Mouse (Mus musculus): ENCODE results near the gene Gper1.

Gper1 gene

GRCm38 (mm10) chr5:139449926-139450325, 27.0 kb downstream of the Gper1 start:
- no peak for DNase-seq

- DNase-seq, result no peak
Observed at GRCm38 (mm10) chr5:139453031-139453430, 30.1 kb downstream of the Gper1 start.

GRCm38 (mm10) chr5:139455166-139455565, 32.2 kb downstream of the Gper1 start:
- DNase-seq, result no peak

GRCm38 (mm10) chr5:139457241-139457640, 34.3 kb downstream of the Gper1 start:
- no peak for DNase-seq

- DNase-seq, result no peak
Observed at GRCm38 (mm10) chr5:139459938-139460337, 37.0 kb downstream of the Gper1 start.

GRCm38 (mm10) chr5:139460384-139461067, 37.6 kb downstream of the Gper1 start, which contains the start of gene 3110082I17Rik:
Gene 3110082I17Rik (minus strand): TSS chr5:139460527.
- DNase-seq, result peak; percentile 98 to 99

GRCm38 (mm10) chr5:139464874-139465273, 41.9 kb downstream of the Gper1 start:
- no peak for DNase-seq

GRCm38 (mm10) chr5:139466373-139466772, 43.4 kb downstream of the Gper1 start:
- no peak for DNase-seq

- no peak for DNase-seq
Observed at GRCm38 (mm10) chr5:139466801-139467200, 43.9 kb downstream of the Gper1 start.

- peak in 1 of 2 experiments; percentile 47 for DNase-seq
Observed at GRCm38 (mm10) chr5:139467998-139468397, 45.0 kb downstream of the Gper1 start.

GRCm38 (mm10) chr5:139474741-139475140, 51.8 kb downstream of the Gper1 start:
- no peak for DNase-seq

Data from lung, postnatal 4 days (tissue).